Mouse (Mus musculus) hindbrain, embryonic 13.5 days (tissue): Measurements from ENCODE around the gene Zbtb9. TPM values are rescaled to one million over a fixed set of nuclear protein-coding genes. Genes with fewer than 3 reads are reported as not detected.
"Not testable (repeated sequence)": the region's sequence is repeated elsewhere in the genome, so short reads cannot be mapped to it uniquely, and the experiment has no call there.

Source experiments
- ATAC-seq: fragments of 200-750 bp; cut with Nextera tagmentation; 2 replicates; pipeline ENCODE4 v1.8.0; 2017; ENCODE audit warnings: moderate TSS enrichment; ENCODE audit not compliant: low FRiP score
- H3K27ac ChIP-seq: fragments of 300-500 bp; sonication (generic); 2 replicates; pipeline ENCODE4 v1.5.1; 2015; ENCODE audit warnings: inconsistent platforms, mild to moderate bottlenecking, moderate library complexity
- H3K27me3 ChIP-seq: fragments of 300-500 bp; sonication (generic); 2 replicates; pipeline ENCODE4 v1.6.1; 2015; ENCODE audit warnings: mild to moderate bottlenecking, inconsistent platforms
- H3K36me3 ChIP-seq: fragments of 300-500 bp; sonication (generic); 2 replicates; pipeline ENCODE4 v1.6.1; 2015; ENCODE audit warnings: mild to moderate bottlenecking, inconsistent platforms
- H3K4me1 ChIP-seq: fragments of 300-500 bp; sonication (generic); replicated peaks from 2 replicates; pipeline ENCODE4 v1.6.1; 2015; ENCODE audit warnings: inconsistent platforms
- H3K4me2 ChIP-seq: fragments of 300-500 bp; sonication (generic); 2 replicates; pipeline ENCODE4 v1.6.1; 2015; ENCODE audit warnings: inconsistent platforms, mild to moderate bottlenecking, moderate library complexity
- H3K4me3 ChIP-seq: fragments of 300-500 bp; sonication (generic); 2 replicates; pipeline ENCODE4 v1.5.1; 2015; ENCODE audit warnings: mild to moderate bottlenecking, inconsistent platforms
- H3K9ac ChIP-seq: fragments of 300-500 bp; sonication (generic); 2 replicates; pipeline ENCODE4 v1.6.1; 2015; ENCODE audit warnings: mild to moderate bottlenecking, inconsistent platforms
- H3K9me3 ChIP-seq: fragments of 300-500 bp; sonication (generic); 2 replicates; pipeline ENCODE4 v1.6.1; 2016; ENCODE audit warnings: inconsistent platforms
- WGBS: fragments of 180-500 bp; shearing (Covaris S2); methylation state at CpG from one replicate; pipeline ENCODE4 v1.1.7; 2015; 5-methylcytosine and 5-hydroxymethylcytosine counted together
- polyA plus RNA-seq: library from polyadenylated mRNA; unstranded; fragments of >200 nt; fragmentation: Nextera tagmentation; extraction: Ambion mirVana; gene quantifications from 2 replicates; pipeline ENCODE4 v1.2.1, GENCODE M21; 2015

Zbtb9 gene
- 17.8 and 18.0 TPM in 2 replicates for polyA plus RNA-seq

- ATAC-seq = peak; percentile 99
- Histone ChIP-seq H3K27ac (peak within 1 kb of the TSS; percentile 87), H3K4me2 (peak within 1 kb of the TSS; percentile 99), H3K9ac (peak within 1 kb of the TSS; percentile 88), H3K27me3 (no peaks in the 10 kb centered on the region), H3K4me3 (peak within 1 kb of the TSS; percentile 80), H3K4me1 (peaks cover 54% of the 10 kb centered on the region), H3K36me3 (peaks cover 66% of the 10 kb centered on the region), H3K9me3 (no peaks in the 10 kb centered on the region)
- under 1% methylated on average over 73 of the region's 75 CpGs for WGBS
Measured at GRCm38 (mm10) chr17:26972703-26973574, at the start of gene Zbtb9. Zbtb9 (plus strand) TSS chr17:26973167.

- H3K27ac ChIP-seq, ATAC-seq, H3K9me3 ChIP-seq, H3K4me3 ChIP-seq, H3K9ac ChIP-seq, H3K4me2 ChIP-seq, H3K4me1 ChIP-seq, H3K27me3 ChIP-seq: not testable (repeated sequence)
- peaks cover 32% of the 10 kb centered on the region for H3K36me3 ChIP-seq
- WGBS = 96% methylated on average over 9 of the region's 9 CpGs
Measured at GRCm38 (mm10) chr17:26925414-26925813, 47.6 kb upstream of the Zbtb9 start.

- not testable (repeated sequence) for H3K4me2 ChIP-seq, H3K4me3 ChIP-seq, H3K9me3 ChIP-seq, H3K9ac ChIP-seq, H3K27me3 ChIP-seq, ATAC-seq
- Histone ChIP-seq H3K4me1 (peaks cover 29% of the 10 kb centered on the region), H3K36me3 (peaks cover 38% of the 10 kb centered on the region), H3K27ac (peak overlapping the region; percentile 89; the same call in 1 of the 2 replicates)
- WGBS = 70% methylated on average over 7 of the region's 7 CpGs
Measured at GRCm38 (mm10) chr17:26931795-26932194, 41.2 kb upstream of the Zbtb9 start.

GRCm38 (mm10) chr17:26932839-26933398, 40.0 kb upstream of the Zbtb9 start, which contains the start of gene Phf1:
Phf1 (plus strand) TSS chr17:26933052.
- Histone ChIP-seq H3K36me3 (peaks cover 39% of the 10 kb centered on the region), H3K9ac (peak within 1 kb of the TSS; percentile 88), H3K4me1 (peaks cover 39% of the 10 kb centered on the region), H3K27me3 (no peaks in the 10 kb centered on the region), H3K4me2 (peak within 1 kb of the TSS; percentile 96), H3K27ac (peak within 1 kb of the TSS; percentile 89), H3K9me3 (no peaks in the 10 kb centered on the region), H3K4me3 (peak within 1 kb of the TSS; percentile 63)
- WGBS = under 1% methylated on average over 42 of the region's 43 CpGs
- peak; percentile 85 for ATAC-seq

- H3K4me1 ChIP-seq = peaks cover 44% of the 10 kb centered on the region
- peak; percentile 26; the same call in 1 of the 2 replicates for ATAC-seq
- H3K27me3 ChIP-seq = no peaks in the 10 kb centered on the region
- no peaks in the 10 kb centered on the region for H3K9me3 ChIP-seq
- H3K4me2 ChIP-seq = peak overlapping the region; percentile 96
- H3K36me3 ChIP-seq = peaks cover 39% of the 10 kb centered on the region
- H3K27ac ChIP-seq = peak overlapping the region; percentile 89
- peak overlapping the region; percentile 63 for H3K4me3 ChIP-seq
- H3K9ac ChIP-seq = peak overlapping the region; percentile 88
- 12% methylated on average over 13 of the region's 13 CpGs for WGBS
Measured at GRCm38 (mm10) chr17:26933419-26933818, 39.5 kb upstream of the Zbtb9 start.

GRCm38 (mm10) chr17:26933885-26934827, 38.8 kb upstream of the Zbtb9 start:
- Histone ChIP-seq H3K4me2 (peak overlapping the region; percentile 96), H3K9me3 (no peaks in the 10 kb centered on the region), H3K4me1 (peaks cover 50% of the 10 kb centered on the region), H3K36me3 (peaks cover 33% of the 10 kb centered on the region), H3K9ac (peak overlapping the region; percentile 88), H3K27me3 (no peaks in the 10 kb centered on the region), H3K27ac (peak overlapping the region; percentile 89), H3K4me3 (peak overlapping the region; percentile 63)
- 86% methylated on average over 16 of the region's 16 CpGs for WGBS
- ATAC-seq = no peak

- H3K4me2 ChIP-seq = no peak overlapping the region
- H3K36me3 ChIP-seq = peaks cover 32% of the 10 kb centered on the region
- WGBS = 93% methylated on average over 9 of the region's 9 CpGs
- H3K4me3 ChIP-seq = no peak overlapping the region
- peak overlapping the region; percentile 88; the same call in 1 of the 2 replicates for H3K9ac ChIP-seq
- H3K9me3 ChIP-seq = no peaks in the 10 kb centered on the region
- H3K27ac ChIP-seq = no peak overlapping the region
- H3K4me1 ChIP-seq = peaks cover 53% of the 10 kb centered on the region
- ATAC-seq = no peak
- no peaks in the 10 kb centered on the region for H3K27me3 ChIP-seq
Measured at GRCm38 (mm10) chr17:26935027-26935426, 37.9 kb upstream of the Zbtb9 start.

- H3K9me3 ChIP-seq = no peaks in the 10 kb centered on the region
- no peak overlapping the region; the same call in 1 of the 2 replicates for H3K9ac ChIP-seq
- 79% methylated on average over 12 of the region's 12 CpGs for WGBS
- H3K27ac ChIP-seq = no peak overlapping the region
- ATAC-seq = no peak
- peaks cover 63% of the 10 kb centered on the region for H3K4me1 ChIP-seq
- H3K4me3 ChIP-seq = no peak overlapping the region
- H3K4me2 ChIP-seq = no peak overlapping the region
- peaks cover 32% of the 10 kb centered on the region for H3K36me3 ChIP-seq
- no peaks in the 10 kb centered on the region for H3K27me3 ChIP-seq
Measured at GRCm38 (mm10) chr17:26936453-26936852, 36.5 kb upstream of the Zbtb9 start.

- Histone ChIP-seq H3K27me3 (no peaks in the 10 kb centered on the region), H3K4me3 (no peak overlapping the region), H3K9me3 (no peaks in the 10 kb centered on the region), H3K27ac (no peak overlapping the region), H3K36me3 (peaks cover 32% of the 10 kb centered on the region), H3K9ac (no peak overlapping the region; the same call in 1 of the 2 replicates), H3K4me1 (peaks cover 69% of the 10 kb centered on the region), H3K4me2 (no peak overlapping the region)
- ATAC-seq = no peak
- WGBS = 90% methylated on average over 15 of the region's 15 CpGs
Measured at GRCm38 (mm10) chr17:26936921-26937695, 35.9 kb upstream of the Zbtb9 start.

GRCm38 (mm10) chr17:26937883-26938695, 34.9 kb upstream of the Zbtb9 start:
- Histone ChIP-seq H3K9me3 (no peaks in the 10 kb centered on the region), H3K4me3 (peak overlapping the region; percentile 63), H3K27me3 (no peaks in the 10 kb centered on the region), H3K9ac (peak overlapping the region; percentile 81), H3K4me2 (peak overlapping the region; percentile 97), H3K36me3 (peaks cover 32% of the 10 kb centered on the region), H3K27ac (peak overlapping the region; percentile 96; the same call in 1 of the 2 replicates), H3K4me1 (peaks cover 74% of the 10 kb centered on the region)
- 62% methylated on average over 16 of the region's 16 CpGs for WGBS
- ATAC-seq = no peak
